Mouse (Mus musculus): Measurements from ENCODE around the gene Gm7137. TPM values are rescaled to one million over a fixed set of nuclear protein-coding genes. Genes with fewer than 3 reads are reported as not detected.
"Not testable (repeated sequence)": the region's sequence is repeated elsewhere in the genome, so short reads cannot be mapped to it uniquely, and the experiment has no call there.

Gm7137 gene
- not detected for total RNA-seq (2021)
- long read RNA-seq, experiment 1, partial matches to known transcripts, result 0 of 1 reads
- long read RNA-seq, experiment 1, other reads (novel, unspliced or antisense), result 0 of 1 reads
- long read RNA-seq, experiment 2, result 0 reads

DNA sequence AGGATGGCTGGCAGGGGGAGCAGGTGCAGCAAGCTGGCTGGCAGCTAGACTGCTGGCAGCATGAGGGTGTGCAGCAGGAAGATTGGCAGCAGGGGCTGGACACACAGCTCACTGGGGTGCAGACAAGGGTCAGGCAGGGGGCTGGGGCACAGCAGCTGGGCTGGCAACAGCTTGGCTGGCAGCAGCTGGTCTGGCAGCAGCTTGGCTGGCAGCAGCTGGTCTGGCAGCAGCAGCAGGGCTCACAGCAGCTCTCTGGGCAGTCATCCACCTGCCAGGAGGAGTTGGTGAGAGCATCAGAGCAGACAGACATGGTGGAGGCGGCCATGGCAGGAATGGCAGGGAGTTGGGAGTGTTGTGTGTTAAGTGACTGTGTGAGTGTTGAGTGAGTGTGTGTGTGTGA is at the start of gene Gm7137:
Gm7137 (minus strand) TSS at position 325 of the 400 bp plus-strand sequence.
- peak in 1 of 2 experiments; percentile 11 for DNase-seq (ENCODE audit: low spot score in 2 of 2)

DNA sequence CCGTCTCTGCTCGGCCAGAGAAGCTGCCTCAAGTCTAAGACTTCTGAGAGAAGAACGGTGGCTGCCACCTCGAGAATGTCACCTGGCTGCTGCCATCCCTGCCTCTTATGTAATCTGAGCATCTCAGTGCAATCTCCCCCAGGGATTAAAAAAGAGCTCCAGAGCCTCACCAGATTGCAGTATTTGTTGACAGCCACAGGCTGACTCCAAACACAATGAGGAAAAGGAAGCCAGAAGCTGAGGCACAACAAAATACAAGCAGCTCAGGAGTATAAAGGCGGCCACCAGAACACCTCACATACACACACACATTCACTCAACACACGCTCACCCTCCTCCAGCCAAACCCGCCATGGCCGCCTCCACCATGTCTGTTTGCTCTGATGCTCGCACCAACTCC is 47.6 kb upstream of the Gm7137 start, which contains the start of gene Krtap10-10:
Krtap10-10 (plus strand) TSS at position 301 of the 400 bp plus-strand sequence.
- no peak for DNase-seq (ENCODE audit: low spot score in 2 of 2)

DNA sequence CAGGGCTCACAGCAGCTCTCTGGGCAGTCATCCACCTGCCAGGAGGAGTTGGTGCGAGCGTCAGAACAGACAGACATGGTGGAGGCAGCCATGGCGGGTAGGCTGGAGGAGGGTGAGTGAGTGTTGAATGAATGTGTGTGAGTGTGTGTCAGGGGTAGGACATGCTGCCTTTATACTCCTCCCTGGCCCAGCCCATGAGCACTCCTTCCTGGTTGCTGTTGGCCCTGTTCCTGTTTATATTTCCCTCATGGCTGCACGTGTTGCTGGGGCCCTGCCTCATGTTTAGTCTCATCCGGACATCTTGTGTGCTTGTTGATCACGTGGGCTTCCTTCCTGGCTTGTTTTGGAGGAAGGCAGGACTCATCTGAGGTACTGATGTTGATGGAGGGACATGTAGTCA is 39.0 kb upstream of the Gm7137 start, which contains the start of gene Krtap10-4:
Krtap10-4 (minus strand) TSS at position 145 of the 400 bp plus-strand sequence.
- no peak for DNase-seq (ENCODE audit: low spot score in 2 of 2)

DNA sequence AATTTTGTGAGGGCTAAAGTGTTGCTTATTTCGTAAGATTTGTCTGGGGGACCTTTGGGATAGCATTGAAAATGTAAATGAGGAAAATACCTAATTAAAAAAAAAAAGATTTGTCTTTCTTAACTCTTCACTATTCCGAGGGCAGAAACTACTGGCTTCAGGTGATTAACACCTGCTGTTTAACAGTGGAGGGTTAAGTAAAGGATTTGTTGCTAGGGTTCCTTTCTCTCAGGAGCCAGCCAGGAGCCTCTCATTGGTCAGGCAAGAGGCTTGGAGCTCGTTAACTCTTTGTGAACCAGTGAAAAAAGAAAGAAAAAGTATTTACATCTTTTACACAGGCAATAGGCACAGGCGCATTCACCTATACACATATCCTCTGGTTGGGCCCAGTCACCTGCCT is 31.2 kb upstream of the Gm7137 start:
- DNase-seq (ENCODE audit: low spot score in 2 of 2), result no peak

DNA sequence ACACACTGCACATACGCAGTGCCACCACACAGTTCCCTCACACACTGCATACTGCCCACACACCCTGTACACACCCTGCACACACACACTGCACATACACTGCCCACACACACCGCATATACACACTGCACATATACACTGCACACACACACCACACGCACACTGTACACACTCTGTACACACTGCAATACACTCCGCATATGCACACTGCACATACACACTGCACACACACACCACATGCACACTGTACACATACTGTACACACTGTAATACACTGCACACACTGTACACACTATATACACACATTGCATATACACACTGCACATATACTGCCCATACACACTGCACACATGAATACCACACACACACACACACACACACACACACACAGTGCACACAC is 30.5 kb upstream of the Gm7137 start:
- no peak for DNase-seq (ENCODE audit: low spot score in 2 of 2)

DNA sequence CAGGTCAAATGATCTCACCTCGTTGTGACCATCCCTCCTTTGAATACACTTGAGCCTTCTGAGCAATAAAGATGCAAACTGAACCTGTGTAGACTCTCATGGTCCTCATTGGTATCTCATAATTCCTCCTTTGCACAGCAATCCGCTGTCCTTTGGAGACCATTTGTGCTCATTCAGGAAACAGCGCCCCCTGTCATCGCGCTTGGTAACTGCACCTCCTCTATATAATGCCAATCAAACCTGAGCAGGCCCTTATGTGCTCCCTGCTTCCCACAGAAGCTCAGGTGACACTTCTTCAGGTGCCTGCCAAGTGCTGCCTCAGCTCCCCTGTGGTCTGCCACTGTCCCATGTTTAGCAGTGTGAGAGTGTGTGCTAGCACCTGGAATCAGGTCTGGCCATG is 27.5 kb upstream of the Gm7137 start:
- no peak for DNase-seq (ENCODE audit: low spot score in 2 of 2)

DNA sequence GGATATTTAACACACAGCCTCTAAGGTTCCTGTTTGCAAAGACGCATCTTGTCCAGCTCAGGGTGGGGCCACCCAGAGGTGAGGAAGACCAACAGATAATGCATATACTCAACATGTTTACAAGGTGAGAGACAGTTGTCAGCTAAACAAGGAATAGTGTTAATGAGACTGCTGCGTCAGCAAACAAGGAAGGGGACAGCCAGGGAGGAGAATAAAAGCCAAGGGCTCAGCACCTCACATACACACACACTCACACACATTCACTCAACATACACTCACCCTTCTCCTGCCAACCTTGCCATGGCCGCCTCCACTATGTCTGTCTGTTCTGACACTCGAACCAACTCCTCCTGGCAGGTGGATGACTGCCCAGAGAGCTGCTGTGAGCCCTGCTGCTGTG is 26.4 kb upstream of the Gm7137 start, which contains the start of gene Gm2696:
Gm2696 (plus strand) TSS at position 301 of the 400 bp plus-strand sequence.
- DNase-seq (ENCODE audit: low spot score in 2 of 2), result no peak

DNA sequence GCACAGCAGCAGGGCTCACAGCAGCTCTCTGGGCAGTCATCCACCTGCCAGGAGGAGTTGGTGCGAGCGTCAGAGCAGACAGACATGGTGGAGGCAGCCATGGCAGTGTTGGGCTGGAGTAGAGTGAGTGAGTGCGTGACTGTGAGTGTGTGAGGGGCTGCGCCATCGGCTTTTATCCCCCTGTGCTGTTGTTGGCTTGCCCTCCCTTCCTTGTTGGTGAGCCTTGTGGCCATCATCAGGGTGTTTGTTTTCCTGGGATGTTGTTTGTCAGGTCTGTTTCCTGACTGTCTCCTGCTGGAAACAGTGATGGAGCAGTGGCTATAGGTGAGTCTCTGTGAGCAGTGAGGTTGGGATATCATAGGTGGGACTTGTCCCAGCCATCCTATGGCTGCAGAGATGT is 23.7 kb upstream of the Gm7137 start, which contains the start of gene Gm9507:
Gm9507 (minus strand) TSS at position 101 of the 400 bp plus-strand sequence.
- no peak for DNase-seq (ENCODE audit: low spot score in 2 of 2)

DNA sequence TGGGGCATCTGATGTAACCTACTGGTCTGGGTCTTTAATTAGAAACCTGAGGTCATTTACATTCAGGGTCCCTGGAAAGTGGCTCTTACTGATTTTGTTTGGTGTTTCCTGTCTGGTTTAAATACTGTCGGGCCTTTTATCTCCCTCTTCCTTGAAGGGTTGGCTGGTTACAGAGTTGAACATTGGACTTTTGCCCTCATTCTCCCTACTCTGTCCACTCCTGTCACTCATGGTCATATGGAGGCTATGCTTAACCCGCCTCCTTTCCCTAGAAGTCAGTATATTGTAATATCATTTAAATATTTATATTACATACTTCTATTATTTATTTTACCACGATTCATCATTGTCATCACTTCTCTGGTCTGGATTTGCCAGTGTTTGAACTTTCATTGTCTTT is 16.1 kb upstream of the Gm7137 start:
- DNase-seq (ENCODE audit: low spot score in 2 of 2), result no peak

DNA sequence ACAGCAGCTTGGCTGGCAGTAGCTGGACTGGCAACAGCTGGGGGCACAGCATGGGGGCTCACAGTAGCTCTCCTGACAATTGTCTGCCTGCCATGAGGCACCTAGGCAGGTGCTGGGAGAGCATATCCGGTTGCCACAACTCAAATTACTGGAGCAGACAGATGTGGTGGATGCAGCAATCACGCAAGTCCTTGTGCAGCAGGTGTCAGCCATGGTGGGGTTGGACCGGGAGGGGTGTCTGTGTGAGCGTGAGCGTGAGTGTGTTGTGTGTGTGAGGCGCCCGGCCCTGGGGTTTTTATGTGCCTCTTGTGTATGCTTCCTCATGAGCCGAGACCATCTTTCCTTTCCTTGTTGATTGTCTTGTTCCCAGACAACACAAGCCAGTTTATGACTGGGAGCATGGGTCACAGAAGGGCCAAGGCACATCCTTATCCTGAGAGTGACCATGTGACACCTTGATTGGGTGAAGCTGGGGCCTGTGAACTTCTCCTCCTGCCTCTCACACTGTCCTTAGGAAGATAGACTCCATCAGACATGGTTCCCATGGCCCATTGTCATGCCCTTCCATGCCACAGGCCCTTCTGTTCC is 11.0 kb upstream of the Gm7137 start, which contains the start of gene Gm19668:
Gm19668 (minus strand) TSS at position 213 of the 588 bp plus-strand sequence.
- no peak for DNase-seq (ENCODE audit: low spot score in 2 of 2)

DNA sequence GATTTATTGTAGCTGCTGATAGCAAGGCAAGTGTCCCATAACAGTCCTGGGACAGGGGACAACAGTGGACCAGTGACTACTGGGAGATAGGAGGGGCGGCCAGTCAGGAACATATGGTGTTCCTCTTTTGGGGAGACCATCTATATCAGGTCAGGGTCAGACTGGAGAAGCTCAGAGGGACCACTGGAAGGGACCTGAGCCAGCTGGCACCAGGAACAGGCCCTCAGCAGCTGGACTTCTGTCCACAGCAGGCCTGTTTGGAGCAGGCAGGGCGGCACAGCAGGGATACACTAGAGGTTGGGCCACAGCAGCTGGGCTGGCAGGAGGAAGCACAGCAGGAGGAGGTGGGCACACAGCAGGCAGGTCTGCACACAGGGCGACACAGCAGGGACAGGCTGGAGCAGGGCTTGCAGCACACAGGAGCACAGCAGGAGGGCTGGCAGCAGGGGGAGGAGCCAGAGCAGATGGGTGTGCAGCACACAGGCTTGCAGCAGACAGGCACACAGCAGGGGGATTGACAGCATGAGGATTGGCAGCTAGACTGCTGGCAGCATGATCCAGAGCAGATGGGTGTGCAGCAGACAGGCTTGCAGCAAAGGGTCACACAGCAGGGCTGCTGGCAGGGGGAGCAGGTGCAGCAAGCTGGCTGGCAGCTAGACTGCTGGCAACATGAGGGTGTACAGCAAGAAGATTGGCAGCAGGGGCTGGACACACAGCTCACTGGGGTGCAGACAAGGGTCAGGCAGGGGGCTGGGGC is 10.3 kb upstream of the Gm7137 start:
- not testable (repeated sequence) for DNase-seq (ENCODE audit: low spot score in 2 of 2)

DNA sequence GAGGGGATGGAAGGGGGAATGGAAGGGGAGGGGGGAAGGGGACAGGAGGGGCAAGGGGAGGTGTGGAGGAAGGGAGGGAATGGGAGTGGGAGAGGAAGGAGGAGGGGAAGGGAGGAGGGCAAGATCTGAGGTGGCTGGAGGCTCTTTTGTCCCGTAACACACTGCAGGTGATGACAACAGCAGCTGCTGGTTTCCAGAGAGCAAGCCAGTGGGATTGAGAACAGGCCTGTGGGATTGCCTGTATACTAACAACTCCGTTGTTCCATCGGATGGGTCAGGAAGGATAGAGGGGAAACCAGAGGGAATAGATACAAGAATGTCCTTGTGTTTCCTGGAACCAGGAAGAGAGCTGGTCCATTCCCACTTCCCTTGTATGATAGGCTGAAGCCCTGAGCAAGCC is 9.7 kb upstream of the Gm7137 start:
- DNase-seq (ENCODE audit: low spot score in 2 of 2), result no peak

DNA sequence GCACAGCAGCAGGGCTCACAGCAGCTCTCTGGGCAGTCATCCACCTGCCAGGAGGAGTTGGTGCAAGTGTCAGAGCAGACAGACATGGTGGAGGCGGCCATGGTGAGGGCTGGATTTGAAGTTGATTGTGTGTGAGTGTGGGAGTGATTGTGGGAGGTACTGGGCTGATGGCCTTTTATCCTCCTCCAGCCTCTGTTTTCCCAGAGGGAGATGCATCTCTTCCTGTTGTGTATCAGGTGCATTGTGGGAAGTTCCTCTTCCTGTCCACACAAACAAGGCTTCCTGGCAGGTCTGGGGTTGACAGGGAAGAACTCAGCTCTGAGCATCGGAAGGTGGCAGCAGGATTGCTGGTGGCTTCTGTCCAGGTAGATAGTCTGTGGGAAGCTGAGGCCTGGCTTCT is 7.0 kb upstream of the Gm7137 start, which contains the start of gene Gm9639:
Gm9639 (minus strand) TSS at position 101 of the 400 bp plus-strand sequence.
- no peak for DNase-seq (ENCODE audit: low spot score in 2 of 2)

DNA sequence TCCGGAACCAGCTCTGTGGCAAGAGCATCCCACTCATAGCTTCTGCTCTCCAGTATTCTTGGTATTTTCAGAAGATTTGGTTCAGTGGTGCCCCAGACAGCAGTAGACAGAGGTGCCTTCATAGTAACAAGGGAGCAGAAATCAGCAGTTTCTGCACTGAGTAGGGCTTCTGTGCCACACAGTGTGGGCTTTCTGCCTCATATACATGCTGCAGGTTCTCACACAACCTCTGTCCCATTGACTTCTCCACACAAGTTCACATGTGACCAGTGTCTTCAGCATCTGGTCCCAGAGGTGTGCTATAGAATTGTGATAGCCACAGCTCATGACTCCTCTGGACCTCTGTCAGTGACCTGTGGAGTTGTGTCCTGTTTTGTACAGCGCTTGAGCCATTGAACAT is 621 bp upstream of the Gm7137 start:
- no peak for DNase-seq (ENCODE audit: low spot score in 2 of 2)

DNA sequence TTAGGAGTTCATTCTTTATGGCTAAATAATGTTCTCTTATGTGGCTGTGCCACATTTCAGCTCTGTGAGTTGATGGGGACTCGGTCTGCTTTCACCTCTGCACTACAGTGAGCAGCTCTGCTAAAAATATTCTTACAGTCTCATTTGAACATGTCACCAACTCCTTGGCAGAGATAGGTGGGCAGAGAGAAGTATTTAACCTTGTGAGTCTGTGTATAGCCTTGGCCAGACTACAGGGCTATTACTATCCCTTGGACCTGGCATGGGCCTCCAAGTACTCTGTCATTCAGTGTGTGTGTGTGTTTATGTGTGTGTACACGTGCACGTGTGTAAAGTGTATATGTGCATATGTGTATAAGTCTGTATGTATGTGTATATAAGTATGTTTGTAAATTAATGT is 4.6 kb downstream of the Gm7137 start:
- not testable (repeated sequence) for DNase-seq (ENCODE audit: low spot score in 2 of 2)

DNA sequence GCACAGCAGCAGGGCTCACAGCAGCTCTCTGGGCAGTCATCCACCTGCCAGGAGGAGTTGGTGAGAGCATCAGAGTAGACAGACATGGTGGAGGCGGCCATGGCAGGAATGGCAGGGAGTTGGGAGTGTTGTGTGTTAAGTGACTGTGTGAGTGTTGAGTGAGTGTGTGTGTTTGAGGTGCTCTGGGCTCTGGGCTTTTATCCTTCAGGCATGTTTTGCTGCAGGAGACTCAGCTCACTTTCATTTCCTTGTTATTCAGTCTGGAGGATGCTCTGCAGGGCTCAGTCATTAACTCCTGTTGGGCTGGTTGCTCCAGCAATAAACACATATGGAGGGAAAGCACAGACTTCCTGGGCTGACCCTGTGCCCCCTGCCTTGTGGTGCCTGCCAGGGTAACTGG is 5.6 kb downstream of the Gm7137 start, which contains the start of gene Gm3250:
Gm3250 (minus strand) TSS at position 101 of the 400 bp plus-strand sequence.
- DNase-seq (ENCODE audit: low spot score in 2 of 2), result not testable (repeated sequence)

DNA sequence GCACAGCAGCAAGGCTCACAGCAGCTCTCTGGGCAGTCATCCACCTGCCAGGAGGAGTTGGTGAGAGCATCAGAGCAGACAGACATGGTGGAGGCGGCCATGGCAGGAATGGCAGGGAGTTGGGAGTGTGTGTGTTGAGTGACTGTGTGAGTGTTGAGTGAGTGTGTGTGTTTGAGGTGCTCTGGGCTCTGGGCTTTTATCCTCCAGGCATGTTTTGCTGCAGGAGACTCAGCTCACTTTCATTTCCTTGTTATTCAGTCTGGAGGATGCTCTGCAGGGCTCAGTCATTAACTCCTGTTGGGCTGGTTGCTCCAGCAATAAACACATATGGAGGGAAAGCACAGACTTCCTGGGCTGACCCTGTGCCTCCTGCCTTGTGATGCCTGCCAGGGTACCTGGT is 11.2 kb downstream of the Gm7137 start, which contains the start of gene Gm7138:
Gm7138 (minus strand) TSS at position 101 of the 400 bp plus-strand sequence.
- DNase-seq (ENCODE audit: low spot score in 2 of 2), result not testable (repeated sequence)

DNA sequence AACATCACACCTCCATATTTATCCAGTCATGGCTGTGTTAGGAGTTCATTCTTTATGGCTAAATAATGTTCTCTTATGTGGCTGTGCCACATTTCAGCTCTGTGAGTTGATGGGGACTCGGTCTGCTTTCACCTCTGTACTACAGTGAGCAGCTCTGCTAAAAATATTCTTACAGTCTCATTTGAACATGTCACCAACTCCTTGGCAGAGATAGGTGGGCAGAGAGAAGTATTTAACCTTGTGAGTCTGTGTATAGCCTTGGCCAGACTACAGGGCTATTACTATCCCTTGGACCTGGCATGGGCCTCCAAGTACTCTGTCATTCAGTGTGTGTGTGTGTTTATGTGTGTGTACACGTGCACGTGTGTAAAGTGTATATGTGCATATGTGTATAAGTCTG is 15.9 kb downstream of the Gm7137 start:
- DNase-seq (ENCODE audit: low spot score in 2 of 2), result not testable (repeated sequence)

DNA sequence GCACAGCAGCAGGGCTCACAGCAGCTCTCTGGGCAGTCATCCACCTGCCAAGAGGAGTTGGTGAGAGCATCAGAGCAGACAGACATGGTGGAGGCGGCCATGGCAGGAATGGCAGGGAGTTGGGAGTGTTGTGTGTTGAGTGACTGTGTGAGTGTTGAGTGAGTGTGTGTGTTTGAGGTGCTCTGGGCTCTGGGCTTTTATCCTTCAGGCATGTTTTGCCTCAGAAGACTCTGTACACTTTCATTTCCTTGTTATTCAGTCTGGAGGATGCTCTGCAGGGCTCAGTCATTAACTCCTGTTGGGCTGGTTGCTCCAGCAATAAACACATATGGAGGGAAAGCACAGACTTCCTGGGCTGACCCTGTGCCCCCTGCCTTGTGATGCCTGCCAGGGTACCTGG is 16.8 kb downstream of the Gm7137 start, which contains the start of gene Gm3238:
Gm3238 (minus strand) TSS at position 101 of the 400 bp plus-strand sequence.
- DNase-seq (ENCODE audit: low spot score in 2 of 2), result not testable (repeated sequence)

DNA sequence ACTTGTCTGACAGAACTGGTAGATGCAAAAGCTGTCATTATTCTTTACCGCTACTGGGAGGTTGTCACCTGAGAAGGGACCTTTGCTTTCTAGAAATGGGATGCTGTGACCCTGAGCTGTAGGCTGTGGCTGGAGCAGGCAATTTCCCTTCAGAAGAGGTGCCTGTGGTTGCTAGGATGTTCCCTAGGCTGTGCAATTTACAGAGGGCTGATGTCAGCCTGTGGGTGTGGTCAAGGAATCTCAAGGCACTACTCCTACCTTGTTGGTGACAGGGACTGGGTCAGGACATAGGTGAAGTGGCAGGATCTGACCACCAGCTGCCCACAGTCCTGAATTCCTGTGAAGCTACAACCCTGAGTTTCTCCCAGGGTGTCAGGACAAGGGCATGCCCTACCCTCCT is 18.3 kb downstream of the Gm7137 start:
- DNase-seq (ENCODE audit: low spot score in 2 of 2), result no peak

DNA sequence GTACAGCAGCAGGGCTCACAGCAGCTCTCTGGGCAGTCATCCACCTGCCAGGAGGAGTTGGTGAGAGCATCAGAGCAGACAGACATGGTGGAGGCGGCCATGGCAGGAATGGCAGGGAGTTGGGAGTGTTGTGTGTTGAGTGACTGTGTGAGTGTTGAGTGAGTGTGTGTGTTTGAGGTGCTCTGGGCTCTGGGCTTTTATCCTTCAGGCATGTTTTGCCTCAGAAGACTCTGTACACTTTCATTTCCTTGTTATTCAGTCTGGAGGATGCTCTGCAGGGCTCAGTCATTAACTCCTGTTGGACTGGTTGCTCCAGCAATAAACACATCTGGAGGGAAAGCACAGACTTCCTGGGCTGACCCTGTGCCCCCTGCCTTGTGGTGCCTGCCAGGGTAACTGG is 28.4 kb downstream of the Gm7137 start, which contains the start of gene Gm3233:
Gm3233 (minus strand) TSS at position 101 of the 400 bp plus-strand sequence.
- DNase-seq (ENCODE audit: low spot score in 2 of 2), result not testable (repeated sequence)

DNA sequence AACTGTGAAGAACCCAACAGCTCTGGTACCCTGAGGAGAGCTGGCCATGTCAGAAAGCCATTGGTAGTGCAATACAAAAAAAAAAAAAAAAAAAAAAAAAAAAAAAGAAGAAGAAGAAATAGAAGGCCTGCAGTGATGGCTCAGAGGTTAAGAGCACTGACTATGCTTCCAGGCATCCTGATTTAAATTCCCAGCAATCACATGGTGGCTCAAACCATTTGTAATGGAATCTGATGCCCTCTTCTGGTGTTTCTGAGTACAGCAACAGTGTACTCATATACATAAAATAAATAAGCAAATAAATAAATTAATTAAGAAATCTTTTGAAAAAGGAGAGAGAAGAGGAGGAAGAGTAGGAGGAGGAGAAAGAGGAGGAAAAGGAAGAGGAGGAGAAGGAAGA is 34.6 kb downstream of the Gm7137 start:
- DNase-seq (ENCODE audit: low spot score in 2 of 2), result no peak
